In genomic region chr3:89227307-89228179, GRCm38 (mm10) we compare ENCODE assay signal across 8 mouse cellular contexts. TPM values are rescaled to one million over a fixed set of nuclear protein-coding genes. Genes with fewer than 3 reads are reported as not detected.
A peak's percentile ranks its signal among the peaks of the same experiment; 100 is the strongest.
DNase-seq lines count a peak whose midpoint lies in the region; ATAC-seq and TF ChIP-seq lines count a peak whose summit lies in the region.

No protein-coding gene starts in this region.

- no peak for TF ChIP-seq CTCF in ES-Bruce4 (IDR thresholded peaks at IDR 0.05; ENCODE audit: low read depth, low read length)
- TF ChIP-seq CTCF in bone marrow macrophage, adult 2 months (IDR thresholded peaks at IDR 0.05; ENCODE audit: low read depth, low read length), result no peak

- intact Hi-C loops in heart, postnatal 25 days (cut with DNase I), result no loop called here

- H3K36me3 ChIP-seq in ES-Bruce4 (ENCODE audit: control insufficient read depth, insufficient read depth, low read length, poor library complexity, severe bottlenecking), result no peaks in the 10 kb centered on the region
- H3K36me3 ChIP-seq in forebrain, embryonic 15.5 days, result no peaks in the 10 kb centered on the region
- no peaks in the 10 kb centered on the region for H3K36me3 ChIP-seq in liver, embryonic 16.5 days (ENCODE audit: control insufficient read depth, insufficient read depth)
- peaks cover 7% of the 10 kb centered on the region for H3K36me3 ChIP-seq in neural tube, embryonic 11.5 days (ENCODE audit: control insufficient read depth, insufficient read depth, low read length)

- H3K27ac ChIP-seq in ES-Bruce4 (ENCODE audit: insufficient read depth, low read length), result peak overlapping the region; percentile 60
- no peak overlapping the region for H3K27ac ChIP-seq in bone marrow macrophage, adult 2 months (ENCODE audit: insufficient read depth, low read depth, low read length)
- H3K27ac ChIP-seq in forebrain, embryonic 15.5 days (replicated peaks), result peak overlapping the region; percentile 90
- H3K27ac ChIP-seq in liver, embryonic 16.5 days (ENCODE audit: low read length), result no peak overlapping the region
- H3K27ac ChIP-seq in neural tube, embryonic 11.5 days (ENCODE audit: low read depth, low read length), result peak overlapping the region; percentile 79

- TF ChIP-seq EP300 in ES-Bruce4 (IDR thresholded peaks at IDR 0.05; ENCODE audit: insufficient read depth, low read depth, low read length), result no peak

- no peak for TF ChIP-seq POLR2A in ES-Bruce4 (IDR thresholded peaks at IDR 0.05; ENCODE audit: insufficient read depth, low read length)
- no peak for TF ChIP-seq POLR2A in bone marrow macrophage, adult 2 months (IDR thresholded peaks at IDR 0.05; ENCODE audit: borderline replicate concordance, low read depth, low read length)

- peak overlapping the region; percentile 51 for H3K9ac ChIP-seq in ES-Bruce4 (ENCODE audit: low read depth, poor library complexity, severe bottlenecking)
- H3K9ac ChIP-seq in forebrain, embryonic 15.5 days (replicated peaks), result peak overlapping the region; percentile 54
- H3K9ac ChIP-seq in liver, embryonic 16.5 days (ENCODE audit: low read depth, low read length), result no peak overlapping the region
- H3K9ac ChIP-seq in neural tube, embryonic 11.5 days (ENCODE audit: low read length), result peak overlapping the region; percentile 75

- H3K4me1 ChIP-seq in ES-Bruce4 (ENCODE audit: control insufficient read depth, insufficient read depth, low read length), result peaks cover 10% of the 10 kb centered on the region
- peaks cover 7% of the 10 kb centered on the region; the same call in 1 of the 2 replicates for H3K4me1 ChIP-seq in bone marrow macrophage, adult 2 months (ENCODE audit: control insufficient read depth, insufficient read depth, low read length)
- peaks cover 61% of the 10 kb centered on the region for H3K4me1 ChIP-seq in forebrain, embryonic 15.5 days
- H3K4me1 ChIP-seq in liver, embryonic 16.5 days (ENCODE audit: control insufficient read depth, low read depth, low read length), result peaks cover 15% of the 10 kb centered on the region
- H3K4me1 ChIP-seq in neural tube, embryonic 11.5 days (ENCODE audit: control insufficient read depth, insufficient read depth, low read length), result peaks cover 23% of the 10 kb centered on the region

- peak; percentile 79 for DNase-seq in heart, postnatal 25 days (ENCODE audit: low spot score)
- DNase-seq in kidney, postnatal 4 days, result peak; percentile 93 to 94
- peak; percentile 96 for DNase-seq in neural tube, embryonic 11.5 days (ENCODE audit: low spot score)
- DNase-seq in thymus, adult 18-20 months, result peak; percentile 32 to 53

- WGBS in forebrain, embryonic 15.5 days, result 1% methylated on average over 41 of the region's 41 CpGs
- 4% methylated on average over 41 of the region's 41 CpGs for WGBS in liver, embryonic 16.5 days (ENCODE audit: insufficient replicate concordance)
- whole genome bisulfite sequencing in neural tube, embryonic 11.5 days, result 2% methylated on average over 41 of the region's 41 CpGs

- peak overlapping the region; percentile 65 for H3K4me3 ChIP-seq in ES-Bruce4 (ENCODE audit: low read depth, low read length)
- H3K4me3 ChIP-seq in bone marrow macrophage, adult 2 months (ENCODE audit: insufficient read depth, low read length), result peak overlapping the region; percentile 64
- peak overlapping the region; percentile 50 for H3K4me3 ChIP-seq in forebrain, embryonic 15.5 days
- H3K4me3 ChIP-seq in liver, embryonic 16.5 days (ENCODE audit: low read depth, low read length), result peak overlapping the region; percentile 57
- peak overlapping the region; percentile 64 for H3K4me3 ChIP-seq in neural tube, embryonic 11.5 days (ENCODE audit: low read depth, low read length)

- H3K9me3 ChIP-seq in ES-Bruce4 (replicated peaks; ENCODE audit: control insufficient read depth, insufficient read depth, low read length, poor library complexity, severe bottlenecking), result no peaks in the 10 kb centered on the region
- H3K9me3 ChIP-seq in forebrain, embryonic 15.5 days, result no peaks in the 10 kb centered on the region
- H3K9me3 ChIP-seq in liver, embryonic 16.5 days (replicated peaks; ENCODE audit: control insufficient read depth, low read length), result no peaks in the 10 kb centered on the region
- H3K9me3 ChIP-seq in neural tube, embryonic 11.5 days (ENCODE audit: control insufficient read depth, low read length), result no peaks in the 10 kb centered on the region

- peak overlapping the region; percentile 76 for H3K4me2 ChIP-seq in forebrain, embryonic 15.5 days (replicated peaks)
- H3K4me2 ChIP-seq in liver, embryonic 16.5 days (ENCODE audit: low read depth, low read length), result peak overlapping the region; percentile 74
- H3K4me2 ChIP-seq in neural tube, embryonic 11.5 days (ENCODE audit: low read depth), result peak overlapping the region; percentile 80

- ATAC-seq in forebrain, embryonic 15.5 days (replicated peaks), result peak; percentile 83
- ATAC-seq in liver, embryonic 16.5 days (ENCODE audit: low read depth), result peak; percentile 39; the same call in 1 of the 2 replicates
- peak; percentile 72 for ATAC-seq in neural tube, embryonic 11.5 days (ENCODE audit: insufficient read depth, low FRiP score, low TSS enrichment)

- no peaks in the 10 kb centered on the region for H3K27me3 ChIP-seq in ES-Bruce4 (ENCODE audit: control insufficient read depth, insufficient read depth, low read length, poor library complexity, severe bottlenecking)
- H3K27me3 ChIP-seq in forebrain, embryonic 15.5 days, result no peaks in the 10 kb centered on the region
- H3K27me3 ChIP-seq in liver, embryonic 16.5 days (ENCODE audit: control insufficient read depth, insufficient read depth, low read depth, low read length), result peaks cover 51% of the 10 kb centered on the region
- H3K27me3 ChIP-seq in neural tube, embryonic 11.5 days (ENCODE audit: control insufficient read depth, insufficient read depth, low read length), result no peaks in the 10 kb centered on the region

RNA-seq across cellular contexts. Expression of gene Mtx1, which starts 0.7 kb away (rescaled TPM):
- 136 and 143 TPM in 2 replicates for polyA plus RNA-seq in ES-Bruce4 (2011; ENCODE audit: insufficient read depth, insufficient read length, low read depth, missing spikeins)
- polyA plus RNA-seq in bone marrow macrophage, adult 2 months (2012; ENCODE audit: insufficient read depth, insufficient read length, missing spikeins), result 66.1 and 66.8 TPM in 2 replicates
- polyA plus RNA-seq in forebrain, embryonic 15.5 days (2015; fragmentation: Nextera tagmentation; extraction: Ambion mirVana), result 172 and 175 TPM in 2 replicates
- 10 to 100 TPM; 62.3 to 62.6 TPM for total RNA-seq in heart, postnatal 25 days (2021)
- polyA plus RNA-seq in liver, embryonic 16.5 days (2015; fragmentation: Nextera tagmentation; extraction: Ambion mirVana), result 94.4 and 95.3 TPM in 2 replicates
- polyA plus RNA-seq in neural tube, embryonic 11.5 days (2014; fragmentation: Nextera tagmentation; extraction: Ambion mirVana), result 181 and 202 TPM in 2 replicates

RNA-seq across cellular contexts. Expression of gene Muc1, which starts 1.3 kb away (rescaled TPM):
- 1.5 and 1.6 TPM in 2 replicates for polyA plus RNA-seq in ES-Bruce4 (2011; ENCODE audit: insufficient read depth, insufficient read length, low read depth, missing spikeins)
- 0.47 TPM in 1 of 2 replicates, not detected in the other for polyA plus RNA-seq in bone marrow macrophage, adult 2 months (2012; ENCODE audit: insufficient read depth, insufficient read length, missing spikeins)
- 1.1 and 1.8 TPM in 2 replicates for polyA plus RNA-seq in forebrain, embryonic 15.5 days (2015; fragmentation: Nextera tagmentation; extraction: Ambion mirVana)
- total RNA-seq in heart, postnatal 25 days (2021), result under 1 TPM; 0.22 to 0.39 TPM
- 0.11 and 1.0 TPM in 2 replicates for polyA plus RNA-seq in liver, embryonic 16.5 days (2015; fragmentation: Nextera tagmentation; extraction: Ambion mirVana)
- polyA plus RNA-seq in neural tube, embryonic 11.5 days (2014; fragmentation: Nextera tagmentation; extraction: Ambion mirVana), result 1.6 and 1.8 TPM in 2 replicates

RNA-seq across cellular contexts. Expression of gene Thbs3, which starts 12.6 kb away (rescaled TPM):
- 8.1 and 10.4 TPM in 2 replicates for polyA plus RNA-seq in ES-Bruce4 (2011; ENCODE audit: insufficient read depth, insufficient read length, low read depth, missing spikeins)
- polyA plus RNA-seq in bone marrow macrophage, adult 2 months (2012; ENCODE audit: insufficient read depth, insufficient read length, missing spikeins), result 1.1 TPM in 1 of 2 replicates, not detected in the other
- polyA plus RNA-seq in forebrain, embryonic 15.5 days (2015; fragmentation: Nextera tagmentation; extraction: Ambion mirVana), result 67.0 and 68.3 TPM in 2 replicates
- 1 to 10 TPM; 6.1 to 7.2 TPM for total RNA-seq in heart, postnatal 25 days (2021)
- polyA plus RNA-seq in liver, embryonic 16.5 days (2015; fragmentation: Nextera tagmentation; extraction: Ambion mirVana), result 1.3 and 2.0 TPM in 2 replicates
- 26.3 and 26.6 TPM in 2 replicates for polyA plus RNA-seq in neural tube, embryonic 11.5 days (2014; fragmentation: Nextera tagmentation; extraction: Ambion mirVana)

RNA-seq across cellular contexts. Expression of gene Krtcap2, which starts 18.2 kb away (rescaled TPM):
- polyA plus RNA-seq in ES-Bruce4 (2011; ENCODE audit: insufficient read depth, insufficient read length, low read depth, missing spikeins), result 163 and 164 TPM in 2 replicates
- polyA plus RNA-seq in bone marrow macrophage, adult 2 months (2012; ENCODE audit: insufficient read depth, insufficient read length, missing spikeins), result 94.1 and 97.0 TPM in 2 replicates
- 192 and 205 TPM in 2 replicates for polyA plus RNA-seq in forebrain, embryonic 15.5 days (2015; fragmentation: Nextera tagmentation; extraction: Ambion mirVana)
- total RNA-seq in heart, postnatal 25 days (2021), result 10 to 100 TPM; 73.5 to 87.6 TPM
- polyA plus RNA-seq in liver, embryonic 16.5 days (2015; fragmentation: Nextera tagmentation; extraction: Ambion mirVana), result 129 and 131 TPM in 2 replicates
- polyA plus RNA-seq in neural tube, embryonic 11.5 days (2014; fragmentation: Nextera tagmentation; extraction: Ambion mirVana), result 237 and 255 TPM in 2 replicates

RNA-seq across cellular contexts. Expression of gene Trim46, which starts 18.6 kb away (rescaled TPM):
- 5.7 and 7.1 TPM in 2 replicates for polyA plus RNA-seq in ES-Bruce4 (2011; ENCODE audit: insufficient read depth, insufficient read length, low read depth, missing spikeins)
- 0.34 and 0.84 TPM in 2 replicates for polyA plus RNA-seq in bone marrow macrophage, adult 2 months (2012; ENCODE audit: insufficient read depth, insufficient read length, missing spikeins)
- 57.7 and 58.7 TPM in 2 replicates for polyA plus RNA-seq in forebrain, embryonic 15.5 days (2015; fragmentation: Nextera tagmentation; extraction: Ambion mirVana)
- total RNA-seq in heart, postnatal 25 days (2021), result under 1 TPM; 0.47 to 0.59 TPM
- polyA plus RNA-seq in liver, embryonic 16.5 days (2015; fragmentation: Nextera tagmentation; extraction: Ambion mirVana), result 0.14 and 0.28 TPM in 2 replicates
- polyA plus RNA-seq in neural tube, embryonic 11.5 days (2014; fragmentation: Nextera tagmentation; extraction: Ambion mirVana), result 11.6 and 12.8 TPM in 2 replicates

Comparison
In these comparisons a context has a peak if more than half of its experiments do, and no peak if none do; other contexts are left out.
1. H3K27ac ChIP-seq: peak in ES-Bruce4 (single experiment), forebrain, embryonic 15.5 days (single experiment) and neural tube, embryonic 11.5 days (single experiment); none in bone marrow macrophage, adult 2 months (single experiment) and liver, embryonic 16.5 days (single experiment).
2. DNase-seq: peak in every context shown above with its lines; median percentile 96 in neural tube, embryonic 11.5 days; 94 in kidney, postnatal 4 days; 79 in heart, postnatal 25 days; 42 in thymus, adult 18-20 months.
3. Peak in every context shown above with its lines, with median percentiles within 50 percentile points of each other: H3K4me3 ChIP-seq, ATAC-seq and H3K4me2 ChIP-seq.